Mouse (Mus musculus) forebrain, embryonic 15.5 days (tissue): ENCODE data around the gene Pias3. TPM values are rescaled to one million over a fixed set of nuclear protein-coding genes. Genes with fewer than 3 reads are reported as not detected.

Experiments
- ATAC-seq: fragments of 200-750 bp; cut with Nextera tagmentation; replicated peaks from 2 replicates; pipeline ENCODE4 v1.8.0; 2017; ENCODE audit warnings: mild to moderate bottlenecking, moderate TSS enrichment, moderate library complexity
- H3K27ac ChIP-seq: fragments of 300-500 bp; sonication (generic); replicated peaks from 2 replicates; pipeline ENCODE4 v1.5.1; 2015; ENCODE audit warnings: mild to moderate bottlenecking, inconsistent platforms
- H3K27me3 ChIP-seq: fragments of 300-500 bp; sonication (generic); 2 replicates; pipeline ENCODE4 v1.6.1; 2015; ENCODE audit warnings: inconsistent platforms
- H3K36me3 ChIP-seq: fragments of 300-500 bp; sonication (generic); 2 replicates; pipeline ENCODE4 v1.6.1; 2015; ENCODE audit warnings: mild to moderate bottlenecking, inconsistent platforms
- H3K4me1 ChIP-seq: fragments of 300-500 bp; sonication (generic); 2 replicates; pipeline ENCODE4 v1.6.1; 2015; ENCODE audit warnings: inconsistent platforms
- H3K4me2 ChIP-seq: fragments of 300-500 bp; sonication (generic); replicated peaks from 2 replicates; pipeline ENCODE4 v1.6.1; 2015; ENCODE audit warnings: mild to moderate bottlenecking, inconsistent platforms
- H3K4me3 ChIP-seq: fragments of 300-500 bp; sonication (generic); 2 replicates; pipeline ENCODE4 v1.5.1; 2015; ENCODE audit warnings: mild to moderate bottlenecking, inconsistent platforms
- H3K9ac ChIP-seq: fragments of 300-500 bp; sonication (generic); replicated peaks from 2 replicates; pipeline ENCODE4 v1.6.1; 2015; ENCODE audit warnings: mild to moderate bottlenecking, inconsistent platforms
- H3K9me3 ChIP-seq: fragments of 300-500 bp; sonication (generic); 2 replicates; pipeline ENCODE4 v1.6.1; 2016; ENCODE audit warnings: inconsistent platforms
- WGBS: fragments of 180-500 bp; shearing (Covaris S2); methylation state at CpG from one replicate; pipeline ENCODE4 v1.1.7; 2015; ENCODE audit warnings: mixed read lengths; 5-methylcytosine and 5-hydroxymethylcytosine counted together
- polyA plus RNA-seq: library from polyadenylated mRNA; unstranded; fragments of >200 nt; fragmentation: Nextera tagmentation; extraction: Ambion mirVana; gene quantifications from 2 replicates; pipeline ENCODE4 v1.2.1, GENCODE M21; 2015

The Pias3 gene
- polyA plus RNA-seq, 1 experiment from 2014 or later, result 28.9 TPM

DNA sequence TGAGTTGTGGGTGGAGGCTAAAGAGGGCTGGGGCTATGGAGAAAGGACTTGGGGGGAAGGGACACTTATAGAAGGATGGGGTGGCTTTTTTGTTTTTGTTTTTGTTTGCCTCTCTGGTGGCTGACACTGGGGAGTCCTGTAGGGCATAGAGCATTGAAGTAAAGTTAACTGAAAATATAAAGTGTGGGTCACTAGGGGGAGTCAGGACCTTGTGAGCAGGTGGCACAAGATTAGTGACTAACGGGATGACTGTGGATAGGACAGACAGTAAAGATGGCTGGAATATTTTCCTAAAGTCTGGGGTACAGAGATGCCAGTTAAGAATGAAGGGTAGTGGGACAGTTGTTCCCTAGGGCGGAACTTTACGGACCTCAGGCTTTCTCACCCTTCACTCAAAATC, 5.9 kb upstream of the Pias3 start:
- Histone ChIP-seq H3K9ac (no peak overlapping the region), H3K36me3 (no peaks in the 10 kb centered on the region), H3K4me3 (no peak overlapping the region), H3K9me3 (no peaks in the 10 kb centered on the region), H3K4me2 (no peak overlapping the region), H3K4me1 (peaks cover 1% of the 10 kb centered on the region; the same call in 1 of the 2 replicates), H3K27me3 (no peaks in the 10 kb centered on the region), H3K27ac (no peak overlapping the region)
- 53% methylated on average over 3 of the region's 3 CpGs for WGBS
- ATAC-seq, result no peak

DNA sequence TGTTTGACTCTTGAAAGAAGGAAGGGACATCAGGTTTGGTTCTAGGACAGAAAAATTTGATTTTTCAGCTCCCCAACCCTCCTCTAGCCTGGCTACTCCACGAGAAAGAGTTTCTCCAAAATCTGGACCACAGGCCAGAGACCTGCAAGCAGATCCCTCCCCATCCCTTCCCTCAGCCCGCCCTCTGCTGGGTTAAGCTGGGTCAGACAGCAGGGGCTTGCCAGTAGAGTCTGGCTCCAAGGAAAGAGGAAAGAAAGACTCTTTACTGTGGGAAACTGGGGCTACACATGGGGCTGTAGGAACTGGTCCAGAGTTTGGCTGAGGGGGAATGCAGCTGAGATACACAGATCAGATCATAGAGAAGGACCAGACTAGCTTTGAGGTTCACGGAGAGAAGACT, 3.7 kb upstream of the Pias3 start:
- Histone ChIP-seq H3K9ac (no peak overlapping the region), H3K36me3 (no peaks in the 10 kb centered on the region), H3K4me3 (no peak overlapping the region), H3K27me3 (no peaks in the 10 kb centered on the region), H3K4me2 (no peak overlapping the region), H3K4me1 (peaks cover 8% of the 10 kb centered on the region), H3K9me3 (no peaks in the 10 kb centered on the region), H3K27ac (no peak overlapping the region)
- 12% methylated on average over 3 of the region's 3 CpGs for WGBS
- ATAC-seq, result no peak

DNA sequence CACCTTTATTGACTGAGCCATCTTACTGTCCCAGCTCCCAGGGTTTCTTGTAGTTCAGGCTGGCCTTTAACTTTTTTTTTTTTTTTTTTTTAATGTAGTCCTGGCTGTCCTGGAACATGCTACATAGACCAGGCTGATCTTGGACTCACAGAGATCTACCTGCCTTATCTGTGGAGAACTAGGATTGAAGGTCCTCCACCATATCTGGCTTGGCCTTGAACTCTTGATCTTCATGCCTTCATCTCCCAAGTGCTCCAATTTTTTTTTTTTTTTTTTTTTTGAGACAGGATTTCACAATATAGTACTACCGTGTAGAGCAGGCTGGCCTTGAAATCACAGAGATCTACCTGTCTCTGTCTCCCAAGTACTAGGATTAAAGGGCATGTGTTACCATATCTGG, 2.6 kb upstream of the Pias3 start:
- 87% methylated on average over 1 of the region's 1 CpGs for WGBS
- Histone ChIP-seq H3K4me2 (no peak overlapping the region), H3K4me3 (no peak overlapping the region), H3K9ac (no peak overlapping the region), H3K36me3 (no peaks in the 10 kb centered on the region), H3K9me3 (no peaks in the 10 kb centered on the region), H3K4me1 (peaks cover 11% of the 10 kb centered on the region), H3K27me3 (no peaks in the 10 kb centered on the region), H3K27ac (no peak overlapping the region)
- no peak for ATAC-seq

DNA sequence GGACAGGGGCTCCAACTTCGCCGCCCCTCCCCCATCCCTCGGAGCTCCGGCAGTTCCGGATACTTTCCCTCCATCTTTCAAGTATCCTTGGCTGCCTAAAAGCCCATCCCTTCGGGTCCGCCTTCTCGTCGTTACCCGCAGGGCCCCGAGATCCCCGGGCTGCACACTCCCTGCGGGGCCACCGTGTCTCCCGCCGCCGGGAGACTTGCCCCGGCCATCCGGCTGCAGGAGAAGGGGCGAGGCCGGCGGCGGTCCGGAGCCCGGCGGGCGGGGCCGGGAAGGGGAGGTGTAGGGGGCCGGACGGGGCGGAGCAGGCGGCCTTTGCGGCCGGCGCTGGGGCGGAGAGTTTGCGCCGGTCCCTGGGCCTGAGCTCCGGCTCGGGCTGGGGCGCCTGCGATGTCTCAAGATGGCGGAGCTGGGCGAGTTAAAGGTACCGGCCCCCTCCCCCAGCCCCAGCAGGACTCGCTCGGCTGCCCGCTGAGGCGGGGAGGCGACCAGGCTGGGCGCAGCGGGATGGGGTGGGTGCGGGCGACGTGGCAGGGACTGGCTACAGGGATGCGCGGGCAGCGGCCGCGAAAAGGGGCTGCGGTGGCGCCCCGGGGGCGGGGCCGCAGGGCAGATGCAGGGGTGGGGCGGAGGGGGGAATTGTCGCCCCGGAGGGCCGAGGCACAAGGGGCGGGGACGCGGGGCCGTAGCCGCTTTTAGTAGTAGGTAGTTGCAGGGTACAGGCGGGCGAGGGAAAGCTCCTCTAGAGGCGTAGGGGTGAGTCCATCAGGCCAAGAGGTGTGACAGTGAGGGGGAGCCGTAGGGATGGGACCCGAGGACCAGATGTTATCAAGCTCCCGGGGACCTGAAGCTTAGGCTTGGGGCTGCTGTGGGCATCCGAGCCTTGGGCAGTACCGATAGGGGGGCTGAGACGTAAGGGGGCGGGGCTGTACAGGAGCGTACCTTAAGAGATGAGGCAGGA, 865 bp downstream of the Pias3 start:
- H3K27ac ChIP-seq, result peak overlapping the region; percentile 88
- peak; percentile 91 for ATAC-seq
- peak overlapping the region; percentile 94 for H3K4me3 ChIP-seq
- under 1% methylated on average over 85 of the region's 85 CpGs for WGBS
- peak overlapping the region; percentile 82 for H3K9ac ChIP-seq
- peaks cover 11% of the 10 kb centered on the region for H3K4me1 ChIP-seq
- H3K4me2 ChIP-seq, result peak overlapping the region; percentile 75
- H3K27me3 ChIP-seq, result no peaks in the 10 kb centered on the region
- H3K9me3 ChIP-seq, result no peaks in the 10 kb centered on the region
- H3K36me3 ChIP-seq, result 0 out of 2 replicates have a peak, but pooled peaks cover 1% of the 10 kb centered on the region

DNA sequence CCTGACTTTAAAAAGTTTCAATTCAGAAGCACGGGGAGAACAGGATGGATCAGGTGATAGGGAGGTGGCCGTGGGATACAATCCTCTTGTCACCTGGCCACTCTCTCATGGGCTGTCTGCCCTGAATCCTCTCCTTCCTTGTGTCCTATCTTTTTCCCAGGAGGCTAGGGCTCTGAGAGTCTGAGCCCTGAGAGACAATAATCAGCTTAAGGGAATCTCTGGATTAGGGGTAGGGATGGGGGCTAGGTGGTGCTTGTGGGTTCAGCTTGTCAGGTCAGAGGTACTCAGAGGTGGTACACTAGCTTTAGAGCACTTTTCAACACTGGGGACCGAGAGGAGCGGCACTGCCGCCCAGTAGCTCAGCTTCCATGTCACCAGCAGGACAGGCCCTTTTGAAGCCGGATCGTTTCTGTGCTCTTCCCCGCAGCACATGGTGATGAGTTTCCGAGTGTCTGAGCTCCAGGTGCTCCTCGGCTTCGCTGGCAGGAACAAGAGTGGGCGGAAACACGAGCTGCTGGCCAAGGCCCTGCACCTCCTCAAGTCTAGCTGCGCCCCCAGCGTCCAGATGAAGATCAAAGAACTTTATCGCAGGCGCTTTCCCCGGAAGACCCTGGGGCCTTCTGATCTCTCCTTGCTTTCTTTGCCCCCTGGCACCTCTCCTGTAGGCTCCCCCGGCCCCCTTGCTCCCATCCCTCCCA, 3.0 kb downstream of the Pias3 start:
- Histone ChIP-seq H3K36me3 (peaks cover 8% of the 10 kb centered on the region; the same call in 1 of the 2 replicates), H3K27ac (no peak overlapping the region), H3K9ac (no peak overlapping the region), H3K4me3 (no peak overlapping the region), H3K27me3 (no peaks in the 10 kb centered on the region), H3K4me1 (peaks cover 11% of the 10 kb centered on the region), H3K9me3 (no peaks in the 10 kb centered on the region), H3K4me2 (no peak overlapping the region)
- WGBS, result 57% methylated on average over 19 of the region's 19 CpGs
- ATAC-seq, result no peak

DNA sequence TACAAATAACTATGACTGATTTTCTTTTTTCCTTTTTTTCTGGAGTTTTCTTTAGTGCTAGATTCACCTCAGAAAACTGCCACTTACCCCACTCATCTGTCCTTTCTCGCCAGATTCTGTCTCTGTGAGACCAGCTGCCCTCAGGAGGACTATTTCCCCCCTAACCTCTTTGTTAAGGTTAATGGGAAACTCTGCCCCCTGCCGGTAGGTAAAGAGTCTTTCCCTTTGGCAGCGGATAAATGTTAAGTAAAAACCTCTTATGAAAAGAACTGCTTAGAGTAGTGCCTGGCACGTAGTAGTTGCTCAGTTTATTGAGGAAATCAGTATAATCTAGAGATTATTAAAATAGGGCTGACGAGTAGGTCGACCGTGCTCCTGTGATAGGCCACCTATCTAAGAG, 4.2 kb downstream of the Pias3 start:
- H3K4me1 ChIP-seq, result peaks cover 11% of the 10 kb centered on the region
- H3K9ac ChIP-seq, result no peak overlapping the region
- WGBS, result 46% methylated on average over 7 of the region's 7 CpGs
- no peak for ATAC-seq
- H3K27ac ChIP-seq, result no peak overlapping the region
- H3K4me3 ChIP-seq, result no peak overlapping the region
- H3K9me3 ChIP-seq, result no peaks in the 10 kb centered on the region
- no peak overlapping the region for H3K4me2 ChIP-seq
- no peaks in the 10 kb centered on the region for H3K27me3 ChIP-seq
- peaks cover 16% of the 10 kb centered on the region for H3K36me3 ChIP-seq

DNA sequence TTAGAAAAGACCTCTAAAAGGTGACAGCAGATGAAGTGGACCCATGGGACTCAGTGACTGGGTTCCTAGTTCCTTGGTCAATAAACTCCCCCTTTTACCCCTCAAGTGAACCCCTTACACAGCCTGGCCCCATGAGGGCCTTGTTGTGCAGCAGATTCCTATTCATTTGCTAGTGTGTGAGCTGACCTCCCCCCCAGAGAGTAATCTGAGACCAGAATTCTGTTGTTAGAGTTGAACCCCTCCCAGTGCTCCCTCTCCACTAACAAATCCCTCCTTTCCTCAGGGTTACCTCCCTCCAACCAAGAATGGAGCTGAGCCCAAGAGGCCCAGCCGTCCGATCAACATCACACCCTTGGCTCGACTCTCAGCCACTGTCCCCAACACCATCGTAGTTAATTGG, 4.8 kb downstream of the Pias3 start:
- H3K36me3 ChIP-seq, result peaks cover 16% of the 10 kb centered on the region
- no peak overlapping the region for H3K4me3 ChIP-seq
- H3K27ac ChIP-seq, result no peak overlapping the region
- ATAC-seq, result no peak
- H3K9me3 ChIP-seq, result no peaks in the 10 kb centered on the region
- no peak overlapping the region for H3K4me2 ChIP-seq
- no peak overlapping the region for H3K9ac ChIP-seq
- H3K4me1 ChIP-seq, result peaks cover 9% of the 10 kb centered on the region
- 81% methylated on average over 4 of the region's 4 CpGs for WGBS
- H3K27me3 ChIP-seq, result no peaks in the 10 kb centered on the region

DNA sequence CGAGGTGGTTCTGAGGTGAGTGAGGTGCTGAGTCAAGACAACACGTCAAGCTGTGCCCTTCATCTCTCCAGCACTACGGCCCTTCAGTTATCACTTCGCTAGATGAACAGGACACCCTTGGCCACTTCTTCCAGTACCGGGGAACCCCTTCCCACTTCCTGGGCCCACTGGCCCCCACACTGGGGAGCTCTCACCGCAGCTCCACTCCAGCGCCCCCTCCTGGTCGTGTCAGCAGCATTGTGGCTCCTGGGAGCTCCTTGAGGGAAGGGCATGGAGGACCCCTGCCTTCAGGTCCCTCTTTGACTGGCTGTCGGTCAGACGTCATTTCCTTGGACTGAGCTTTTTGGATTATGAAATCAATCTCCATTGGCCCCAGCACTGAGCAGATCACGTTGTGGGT, 8.6 kb downstream of the Pias3 start:
- Histone ChIP-seq H3K36me3 (peaks cover 16% of the 10 kb centered on the region), H3K4me1 (peaks cover 6% of the 10 kb centered on the region; the same call in 1 of the 2 replicates), H3K9me3 (no peaks in the 10 kb centered on the region), H3K4me3 (no peak overlapping the region), H3K9ac (no peak overlapping the region), H3K4me2 (no peak overlapping the region), H3K27me3 (no peaks in the 10 kb centered on the region), H3K27ac (no peak overlapping the region)
- 64% methylated on average over 11 of the region's 11 CpGs for WGBS
- ATAC-seq, result no peak

DNA sequence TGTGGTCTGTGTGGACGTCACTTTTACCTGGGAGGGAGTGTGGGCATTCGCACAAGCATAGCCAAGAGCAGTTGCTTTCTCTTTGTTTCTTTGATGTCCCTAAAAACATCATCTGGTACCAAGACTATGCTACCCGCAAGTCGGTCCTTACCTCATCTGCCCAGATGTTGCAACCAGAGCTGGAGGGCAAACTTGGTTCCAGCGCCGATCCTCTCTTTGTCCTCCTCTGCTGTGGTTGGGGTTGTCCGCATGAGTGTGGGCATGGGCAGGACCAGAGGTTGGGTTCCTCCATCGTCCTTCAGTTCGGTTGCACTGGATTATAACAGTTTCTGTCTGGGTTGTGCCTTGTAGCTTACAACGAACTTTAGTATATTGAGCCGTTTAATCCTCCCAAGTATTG, 10.0 kb downstream of the Pias3 start:
- WGBS, result 90% methylated on average over 11 of the region's 11 CpGs

DNA sequence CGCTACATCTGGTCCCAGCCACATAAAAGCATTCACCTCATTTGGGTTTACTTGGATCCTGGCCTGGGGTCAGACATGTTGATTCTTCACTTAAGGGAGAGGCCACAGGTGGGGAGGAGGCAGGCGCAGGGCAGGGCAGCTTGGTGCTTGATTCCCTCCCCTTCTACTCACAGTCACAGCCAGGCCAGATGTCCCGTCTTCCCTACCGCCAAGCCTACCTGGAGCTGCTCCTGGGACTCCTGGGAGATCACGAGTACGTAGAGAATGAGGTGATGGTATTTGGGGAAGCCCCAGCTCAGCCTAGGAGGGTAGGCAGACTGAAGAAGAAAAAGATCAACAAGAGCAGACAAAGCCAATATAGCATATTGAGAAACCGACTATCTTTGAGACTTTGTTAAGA, 10.8 kb downstream of the Pias3 start:
- H3K36me3 ChIP-seq, result peaks cover 34% of the 10 kb centered on the region
- no peak for ATAC-seq

More for the DNA sequence above, 10.0 kb downstream of the Pias3 start:
- no peak overlapping the region for H3K27ac ChIP-seq
- no peaks in the 10 kb centered on the region for H3K9me3 ChIP-seq
- H3K27me3 ChIP-seq, result no peaks in the 10 kb centered on the region
- H3K9ac ChIP-seq, result no peak overlapping the region
- no peak for ATAC-seq
- no peak overlapping the region for H3K4me2 ChIP-seq
- peaks cover 6% of the 10 kb centered on the region; the same call in 1 of the 2 replicates for H3K4me1 ChIP-seq
- peaks cover 27% of the 10 kb centered on the region for H3K36me3 ChIP-seq
- H3K4me3 ChIP-seq, result no peak overlapping the region

DNA sequence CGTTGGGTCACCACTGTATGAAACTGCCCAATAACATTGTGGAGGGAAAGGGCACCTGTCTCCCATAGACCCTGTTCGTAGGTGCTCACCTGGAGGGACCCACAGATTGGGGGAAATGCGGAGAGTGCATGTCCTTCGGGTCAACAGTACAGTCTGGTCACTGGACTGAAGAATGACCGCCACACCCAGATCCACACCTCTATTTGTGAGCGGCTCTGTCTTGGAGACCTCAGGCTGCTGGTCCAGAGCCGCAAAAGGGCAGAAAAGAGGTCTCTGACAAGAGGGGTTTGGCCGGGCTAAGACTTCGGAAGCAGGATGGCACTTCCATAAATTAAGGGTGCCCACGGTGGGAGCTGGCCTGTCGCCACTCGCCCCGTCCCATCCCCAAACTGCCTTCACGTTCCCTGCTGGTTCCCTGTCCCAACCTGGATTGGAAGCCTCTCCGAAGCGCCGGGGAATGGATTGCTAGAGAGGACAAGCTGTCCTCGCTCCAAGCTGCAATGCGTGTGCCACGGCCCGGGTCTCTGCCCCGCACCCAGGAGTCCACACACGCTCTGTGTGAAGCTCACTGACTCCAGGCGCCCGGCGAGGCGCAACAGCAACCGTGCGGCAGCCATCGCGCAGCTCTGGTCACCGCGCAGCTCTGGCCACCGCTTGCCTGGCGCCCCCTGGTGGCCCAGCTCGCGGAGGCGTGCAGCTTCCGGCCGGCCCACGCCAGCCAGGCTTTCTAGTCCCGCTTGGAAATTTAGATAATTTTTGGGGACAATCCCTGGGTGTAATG, 11.9 kb downstream of the Pias3 start, which contains the start of gene Nudt17:
Gene Nudt17 (minus strand): TSS at position 660 of the 781 bp plus-strand sequence.
- H3K4me2 ChIP-seq, result peak within 1 kb of the TSS; percentile 98
- ATAC-seq, result peak; percentile 85
- no peaks in the 10 kb centered on the region for H3K9me3 ChIP-seq
- WGBS, result 5% methylated on average over 42 of the region's 42 CpGs
- H3K4me1 ChIP-seq, result peaks cover 6% of the 10 kb centered on the region; the same call in 1 of the 2 replicates
- H3K27ac ChIP-seq, result no peak within 1 kb of the TSS
- H3K4me3 ChIP-seq, result peak within 1 kb of the TSS; percentile 60
- H3K36me3 ChIP-seq, result peaks cover 38% of the 10 kb centered on the region
- peak within 1 kb of the TSS; percentile 81 for H3K9ac ChIP-seq
- H3K27me3 ChIP-seq, result no peaks in the 10 kb centered on the region

More for the DNA sequence above, 10.8 kb downstream of the Pias3 start:
- H3K27me3 ChIP-seq, result no peaks in the 10 kb centered on the region
- H3K4me1 ChIP-seq, result peaks cover 6% of the 10 kb centered on the region; the same call in 1 of the 2 replicates
- H3K27ac ChIP-seq, result no peak overlapping the region
- no peak overlapping the region for H3K9ac ChIP-seq
- H3K4me3 ChIP-seq, result no peak overlapping the region
- 80% methylated on average over 7 of the region's 7 CpGs for WGBS
- no peaks in the 10 kb centered on the region for H3K9me3 ChIP-seq
- H3K4me2 ChIP-seq, result no peak overlapping the region
